Mouse (Mus musculus): ENCODE measurements around the gene Nutf2-ps1.

Nutf2-ps1 gene

DNA sequence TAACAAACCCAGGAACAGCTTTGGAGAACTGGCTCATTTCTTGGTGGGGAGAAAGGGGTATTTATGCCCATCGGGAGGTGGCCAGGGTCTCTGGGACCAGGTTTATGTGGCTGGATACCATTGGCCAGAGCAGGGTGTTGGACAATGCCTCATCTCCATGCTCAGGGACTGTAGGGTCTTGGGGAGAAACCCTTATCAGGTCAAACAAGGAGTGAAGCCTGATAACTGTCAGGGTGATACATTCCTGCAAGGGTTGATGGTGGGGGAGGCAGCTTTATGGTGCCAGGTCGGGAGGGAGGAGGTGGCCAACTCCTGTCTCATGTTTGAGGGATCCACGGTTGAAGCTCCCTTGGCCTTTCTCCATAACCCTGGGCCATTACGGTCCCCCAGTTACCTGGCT lies 17.8 kb downstream of the Nutf2-ps1 start:
- no peak for DNase-seq (ENCODE audit: inconsistent ontology term)

DNA sequence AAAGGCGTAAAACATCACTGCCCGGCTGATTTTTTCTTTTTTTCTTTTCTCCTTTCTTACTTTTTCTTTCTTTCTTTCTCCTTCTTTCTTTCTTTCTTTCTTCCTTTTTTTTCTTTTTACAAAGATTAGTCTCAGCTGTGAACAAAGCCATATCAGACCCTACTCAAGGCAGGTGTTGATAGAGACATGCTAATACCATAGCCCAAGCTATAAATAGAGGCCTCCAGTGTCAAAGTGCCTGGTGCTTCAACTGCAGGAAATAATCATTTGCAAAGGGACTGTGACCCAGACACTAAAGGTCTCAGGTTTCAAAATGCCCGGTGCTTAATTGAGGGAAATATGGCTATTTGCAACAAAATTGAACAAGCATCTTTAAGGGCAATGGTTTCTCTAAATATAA lies 20.3 kb downstream of the Nutf2-ps1 start:
- DNase-seq (ENCODE audit: inconsistent ontology term): no peak

DNA sequence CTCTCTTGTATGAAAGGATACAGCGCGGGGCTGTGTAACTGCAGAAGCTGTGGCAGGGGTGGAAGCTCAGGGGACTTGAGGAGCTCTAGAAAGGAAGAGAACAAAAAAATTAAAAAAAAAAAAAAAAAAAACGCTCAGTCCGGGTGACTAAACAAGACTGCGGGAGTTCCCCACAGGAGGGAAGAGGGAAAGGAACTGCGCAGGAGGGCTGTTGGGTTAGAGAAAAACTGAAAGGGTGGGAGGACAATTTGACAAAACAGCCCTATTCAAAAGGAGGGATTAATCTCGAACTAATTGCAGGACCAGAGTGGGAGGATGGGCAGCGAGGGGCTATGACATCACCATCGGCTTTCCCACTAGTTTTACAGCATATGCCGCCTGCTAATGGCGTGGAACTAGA lies 21.0 kb downstream of the Nutf2-ps1 start:
- DNase-seq (ENCODE audit: inconsistent ontology term): no peak

DNA sequence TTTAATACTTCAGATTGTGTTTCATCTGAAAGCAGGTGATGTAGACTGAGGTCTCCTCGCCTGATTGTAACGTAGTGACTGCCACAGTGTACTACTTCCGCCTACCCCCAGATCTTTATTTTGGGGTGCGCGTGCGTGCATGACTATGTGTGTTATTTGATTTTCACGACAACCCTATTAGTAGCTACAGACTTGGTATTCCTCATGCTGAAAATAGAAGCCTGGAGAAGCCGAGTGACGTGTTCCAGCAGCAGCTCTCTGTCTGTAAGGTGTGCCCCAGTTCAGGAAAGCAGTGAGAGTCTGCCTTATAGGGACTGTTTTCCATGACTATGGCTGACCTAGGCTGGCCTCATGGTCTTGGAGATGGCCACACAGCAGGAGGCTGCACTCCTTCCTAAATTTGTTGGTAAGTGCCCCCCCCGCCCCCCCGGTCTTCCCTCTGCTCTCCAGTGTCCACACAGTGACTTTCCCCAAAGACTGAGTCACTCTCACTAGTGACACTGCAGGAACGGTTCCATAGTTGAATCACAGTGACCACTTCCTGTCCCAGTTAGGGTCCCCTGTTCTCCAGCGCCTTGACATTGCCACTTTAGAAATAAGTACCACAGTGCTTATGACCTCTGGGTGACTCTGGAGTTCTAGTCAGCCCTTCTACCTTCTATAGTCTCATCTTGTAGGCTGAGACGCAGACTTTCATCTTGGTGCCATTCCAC lies 23.1 kb downstream of the Nutf2-ps1 start:
- DNase-seq (ENCODE audit: inconsistent ontology term): no peak

DNA sequence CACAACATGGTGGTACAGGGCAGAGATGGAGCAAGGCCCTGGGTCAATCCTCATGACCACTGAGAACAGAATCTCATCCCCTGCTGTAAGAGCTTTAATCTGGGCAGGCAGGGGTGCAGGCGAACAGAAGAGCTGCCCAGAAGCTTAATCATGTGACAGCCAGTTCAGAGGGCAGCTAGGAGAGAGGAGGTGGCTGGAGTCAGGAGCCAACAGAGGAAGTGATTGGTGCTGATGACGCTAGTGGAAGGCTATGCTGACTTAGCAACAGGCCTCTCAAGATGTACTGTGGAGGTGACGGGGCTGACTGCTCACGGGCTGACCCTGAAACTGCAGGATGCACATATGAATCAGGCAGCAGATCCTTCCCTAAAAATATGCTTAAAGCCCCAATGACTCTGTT lies 24.7 kb downstream of the Nutf2-ps1 start:
- no peak for DNase-seq (ENCODE audit: inconsistent ontology term)

DNA sequence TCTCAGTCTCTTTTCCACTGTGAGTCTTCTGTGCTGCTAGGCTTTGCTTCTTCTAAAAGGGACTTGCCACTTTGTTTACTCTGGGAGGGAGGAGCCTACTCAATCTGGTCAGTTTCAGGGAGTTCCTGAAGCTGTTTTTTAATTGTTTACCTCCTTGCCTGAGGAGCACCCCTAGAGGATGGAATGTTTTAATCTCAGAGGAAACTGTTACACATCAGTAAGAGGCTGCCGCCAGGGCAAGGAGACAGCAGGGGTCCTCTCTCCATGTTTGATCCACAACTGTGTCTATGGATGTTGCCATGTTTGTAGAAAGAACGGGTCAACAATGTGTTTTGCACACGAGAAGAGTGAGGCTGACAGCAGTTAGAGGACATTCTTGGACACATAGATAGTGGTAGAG lies 28.4 kb downstream of the Nutf2-ps1 start:
- DNase-seq (ENCODE audit: inconsistent ontology term): no peak

DNA sequence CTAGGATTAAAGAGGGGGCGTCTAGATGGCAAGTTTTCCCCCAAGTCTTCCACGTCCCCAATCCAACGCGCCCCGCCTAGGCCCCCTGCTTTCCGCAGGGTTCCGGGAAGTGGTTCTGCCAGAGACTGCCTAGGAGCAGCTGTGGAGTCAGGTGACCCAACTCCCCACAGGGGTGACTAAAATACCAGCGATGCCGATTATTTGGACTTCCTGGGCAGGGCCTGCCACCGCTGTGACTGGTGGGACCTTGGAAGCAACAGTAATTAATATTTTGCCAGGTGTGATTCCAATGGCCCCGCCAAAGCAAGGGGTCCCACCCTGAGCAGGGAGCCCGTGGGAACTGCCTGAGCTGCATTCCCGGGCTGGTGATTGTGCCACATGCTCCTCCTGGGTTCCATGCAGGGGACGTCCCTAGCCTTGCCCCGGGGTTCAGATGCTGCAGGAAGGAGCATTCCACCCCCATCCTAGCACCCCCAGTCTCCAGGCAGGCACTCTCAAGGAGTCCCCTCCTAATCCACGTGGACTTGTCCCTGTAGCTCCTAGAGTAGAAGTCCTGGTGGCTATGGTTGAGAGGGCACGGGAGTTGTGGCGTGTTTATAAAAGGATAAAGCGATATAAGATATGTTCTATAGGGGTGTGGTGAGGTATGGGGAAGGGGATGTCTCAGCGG lies 31.5 kb downstream of the Nutf2-ps1 start:
- peak; percentile 64 for DNase-seq (ENCODE audit: inconsistent ontology term)

DNA sequence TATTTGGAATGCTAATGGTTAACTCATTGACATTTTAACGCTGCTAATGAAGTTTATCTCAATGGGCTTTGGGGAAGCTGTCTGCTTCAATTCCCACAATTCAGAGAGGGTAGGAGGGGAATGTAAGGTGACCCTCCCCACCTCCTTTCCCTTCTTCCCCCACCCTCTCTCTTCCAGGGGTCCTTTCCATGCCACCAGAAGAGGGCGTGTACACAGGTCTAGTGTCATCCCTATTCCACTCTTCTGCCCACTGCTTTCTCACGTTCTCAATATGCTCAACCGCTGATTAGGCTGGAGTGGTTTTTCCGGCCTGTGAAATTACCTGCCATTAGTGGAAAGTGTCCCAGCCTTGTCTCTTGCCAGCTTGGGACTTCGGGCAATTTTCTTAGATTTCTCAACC lies 32.0 kb downstream of the Nutf2-ps1 start:
- DNase-seq (ENCODE audit: inconsistent ontology term): no peak

DNA sequence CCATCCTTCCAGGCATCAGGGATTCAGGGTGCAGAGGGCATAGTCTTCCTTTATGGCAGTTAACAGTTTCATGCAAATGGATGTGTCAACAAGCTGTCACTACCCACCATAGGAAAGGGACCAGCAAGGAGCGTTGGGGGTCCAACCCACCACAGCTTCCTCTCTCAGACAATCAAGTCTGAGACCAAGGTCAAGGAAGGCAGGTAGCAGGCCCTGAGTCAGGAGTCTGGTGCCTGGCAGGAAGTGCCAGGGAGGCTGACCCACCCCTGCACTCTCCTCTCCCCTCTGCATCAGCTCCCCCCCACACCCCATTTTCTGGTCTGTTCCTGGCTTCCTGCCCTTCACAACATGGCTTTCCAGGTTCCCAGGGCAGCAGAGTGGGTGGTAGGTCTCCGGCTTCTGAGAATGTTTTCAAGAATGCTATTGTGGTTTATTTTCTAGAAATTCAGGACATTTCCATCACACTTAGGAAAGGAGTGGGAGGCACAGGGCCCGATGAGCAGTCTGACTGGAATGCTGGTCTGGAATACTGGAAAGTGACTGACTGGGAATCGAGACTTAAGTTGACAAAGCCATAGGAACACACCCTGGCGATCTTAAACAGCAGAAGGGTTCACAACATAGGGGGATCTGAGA lies 33.8 kb downstream of the Nutf2-ps1 start:
- DNase-seq (ENCODE audit: inconsistent ontology term): peak; percentile 93

DNA sequence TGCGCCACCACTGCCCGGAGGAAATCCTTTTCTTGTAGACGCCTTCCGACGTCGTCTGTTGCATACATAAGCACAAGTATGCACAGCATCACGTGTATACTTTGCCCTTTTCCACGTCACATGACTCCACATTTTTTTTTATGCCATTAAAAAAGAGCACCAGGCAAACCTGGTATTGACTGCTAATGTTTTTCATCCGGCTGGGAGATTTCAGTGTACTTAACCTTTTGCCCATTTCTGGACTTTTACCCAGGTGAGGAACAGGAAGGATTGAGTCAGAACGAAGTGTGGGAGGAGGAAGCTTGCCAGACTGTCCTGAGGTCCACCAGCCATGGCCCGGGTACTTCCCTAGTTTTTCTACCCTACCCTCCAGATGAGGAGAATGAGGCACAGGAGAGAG lies 34.5 kb downstream of the Nutf2-ps1 start:
- no peak for DNase-seq (ENCODE audit: inconsistent ontology term)

DNA sequence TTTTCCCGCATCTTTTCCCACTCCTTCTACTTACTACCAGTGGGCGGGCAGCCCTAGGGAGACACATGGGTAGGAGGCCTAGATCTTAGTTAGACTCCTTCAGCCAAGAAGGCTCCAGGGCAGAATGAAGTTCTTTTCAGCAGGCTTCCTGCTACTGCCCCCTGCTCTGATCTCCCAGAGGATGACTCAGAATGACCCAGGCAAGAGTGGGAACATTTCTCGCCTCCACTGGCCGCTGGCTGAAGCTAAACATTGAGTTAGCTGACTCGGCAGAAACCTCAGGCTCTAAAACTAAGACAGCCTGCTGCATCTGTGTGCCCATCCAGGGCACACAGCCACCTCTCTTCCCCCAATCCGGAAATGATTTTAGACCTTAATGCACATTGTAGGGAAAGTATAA lies 36.1 kb downstream of the Nutf2-ps1 start:
- DNase-seq (ENCODE audit: inconsistent ontology term): peak; percentile 81

DNA sequence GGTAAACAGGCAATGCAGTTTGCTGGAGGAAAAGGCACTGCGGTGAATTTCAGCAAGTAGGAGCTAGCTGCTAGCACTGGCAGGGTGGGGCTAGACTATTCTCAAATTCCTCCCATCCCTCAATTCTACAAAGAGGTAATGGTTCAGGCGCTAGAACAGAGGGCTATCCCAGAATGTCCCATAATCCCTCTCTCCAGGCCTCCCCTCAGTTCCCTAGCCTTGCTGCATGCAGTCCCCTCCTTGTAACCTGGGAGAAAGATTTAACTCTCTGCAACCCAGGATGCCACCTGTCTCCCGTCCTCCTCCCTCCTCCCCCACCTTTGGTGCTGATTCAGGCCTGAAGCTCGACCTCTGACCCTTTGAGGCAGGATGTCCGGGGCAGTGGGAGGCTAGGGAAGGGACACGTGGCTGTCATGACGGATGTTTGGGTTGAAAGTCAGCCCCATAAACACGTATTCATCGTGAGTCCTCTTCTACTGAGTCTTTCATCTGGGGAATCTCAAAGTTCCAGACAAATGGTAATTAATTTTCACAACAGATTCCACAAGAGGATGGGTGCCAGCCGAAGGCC lies 36.6 kb downstream of the Nutf2-ps1 start:
- no peak for DNase-seq (ENCODE audit: inconsistent ontology term)

DNA sequence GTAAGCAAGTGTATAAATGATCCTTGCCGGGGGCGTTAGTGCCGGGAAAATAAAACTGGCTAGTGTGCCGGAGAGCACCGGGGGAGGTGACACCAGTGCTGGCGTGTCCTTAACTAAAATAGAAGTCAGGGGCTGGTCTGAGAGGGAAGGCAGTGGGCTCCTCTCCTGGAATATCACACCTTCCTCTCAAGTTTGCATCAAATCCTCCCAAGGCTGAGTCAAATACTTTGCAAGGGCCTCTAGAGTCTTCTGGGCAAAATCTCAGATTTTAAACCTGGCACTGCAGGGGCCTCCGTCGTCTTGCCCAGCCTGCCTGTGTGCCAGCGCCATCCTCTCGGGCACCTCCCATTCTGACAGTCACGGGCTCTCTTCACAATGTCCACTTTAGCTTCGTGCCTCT lies 37.9 kb downstream of the Nutf2-ps1 start:
- DNase-seq (ENCODE audit: inconsistent ontology term): no peak

DNA sequence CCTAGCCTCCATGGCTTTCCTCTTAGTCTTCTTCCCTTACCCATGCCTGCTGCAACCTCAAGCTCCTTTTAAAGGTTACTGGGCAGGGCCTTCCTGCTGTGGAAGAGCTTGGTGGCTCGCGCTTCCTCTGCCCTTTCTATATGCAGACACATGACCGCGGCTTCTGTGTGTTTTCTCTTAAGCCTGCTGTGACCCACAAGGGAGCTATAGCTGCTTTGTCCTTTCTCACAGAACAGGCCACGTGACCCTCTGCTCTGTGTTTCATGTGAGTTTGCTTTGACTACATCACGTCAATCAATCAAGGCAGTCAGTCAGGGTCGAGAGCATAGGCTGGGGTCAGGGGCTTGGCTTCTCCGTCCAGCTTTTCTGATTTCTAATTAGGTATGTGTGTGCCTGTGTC lies 41.3 kb downstream of the Nutf2-ps1 start:
- DNase-seq (ENCODE audit: inconsistent ontology term): no peak

DNA sequence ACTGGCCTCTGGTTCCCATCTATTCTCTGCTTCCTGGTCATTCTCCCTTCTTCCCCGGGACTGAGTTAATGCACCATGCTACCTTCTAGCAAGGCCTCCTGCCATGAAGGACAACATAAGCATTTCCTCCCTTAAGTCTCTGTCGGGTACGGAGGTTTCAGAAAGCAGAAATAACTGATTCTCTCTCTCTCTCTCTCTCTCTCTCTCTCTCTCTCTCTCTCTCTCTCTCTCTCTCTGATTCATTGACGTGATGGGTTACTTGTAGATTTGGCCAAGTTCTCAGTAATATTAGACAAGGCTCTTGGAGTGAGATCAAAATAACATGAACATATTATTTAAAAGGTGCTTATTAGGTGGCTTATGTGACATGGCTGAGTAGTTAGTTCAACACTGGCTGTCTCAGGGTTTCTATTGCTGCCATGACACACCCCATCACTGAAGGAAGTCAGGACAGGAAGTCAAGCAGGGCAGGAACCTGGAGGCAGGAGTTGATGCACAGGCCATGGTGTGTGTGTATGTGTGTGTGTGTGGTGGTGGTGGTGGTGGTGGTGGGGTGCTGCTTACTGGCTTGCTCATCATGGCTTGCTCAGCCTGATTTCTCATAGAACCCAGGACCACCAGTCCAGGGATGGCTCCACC lies 43.8 kb downstream of the Nutf2-ps1 start:
- DNase-seq (ENCODE audit: inconsistent ontology term): no peak

DNA sequence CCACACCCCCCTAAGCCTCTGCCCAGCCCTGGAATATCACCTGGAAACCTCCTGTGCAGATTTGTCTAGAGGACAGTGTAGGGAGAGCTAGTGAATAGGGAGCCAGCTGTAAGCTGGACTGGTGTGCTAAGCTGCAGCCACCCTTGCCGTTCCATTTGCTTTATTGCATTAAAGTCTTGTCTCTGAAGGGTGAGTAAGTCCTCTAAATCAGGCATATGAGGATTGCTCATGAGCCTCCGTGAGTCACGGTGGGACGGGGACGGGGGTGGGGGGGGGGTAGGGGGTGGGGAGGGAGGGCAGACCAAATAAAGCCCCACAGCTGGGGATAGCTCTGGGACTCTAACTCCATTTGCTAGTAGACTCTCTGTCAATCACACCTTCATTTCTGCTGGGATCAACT lies 45.3 kb downstream of the Nutf2-ps1 start:
- no peak for DNase-seq (ENCODE audit: inconsistent ontology term)

DNA sequence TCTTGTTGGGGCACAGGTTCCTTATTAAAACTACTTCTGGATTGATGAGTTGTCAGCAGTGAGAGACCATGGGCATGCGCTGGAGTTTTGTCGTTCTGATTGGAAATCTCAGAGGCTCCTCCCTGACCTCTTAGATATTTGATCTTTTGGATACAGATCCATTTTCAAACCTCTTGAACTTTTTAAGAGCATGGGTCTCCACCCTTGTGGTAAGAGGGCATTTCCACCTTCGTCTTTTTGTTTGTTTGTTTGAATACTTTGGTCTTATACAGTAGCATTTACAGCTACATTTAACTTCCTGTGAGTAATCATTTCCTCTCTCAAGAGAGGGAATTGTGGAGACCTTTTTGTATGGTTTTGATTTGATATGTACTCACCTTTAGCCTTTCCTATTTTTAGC lies 49.6 kb downstream of the Nutf2-ps1 start:
- DNase-seq (ENCODE audit: inconsistent ontology term): no peak

DNA sequence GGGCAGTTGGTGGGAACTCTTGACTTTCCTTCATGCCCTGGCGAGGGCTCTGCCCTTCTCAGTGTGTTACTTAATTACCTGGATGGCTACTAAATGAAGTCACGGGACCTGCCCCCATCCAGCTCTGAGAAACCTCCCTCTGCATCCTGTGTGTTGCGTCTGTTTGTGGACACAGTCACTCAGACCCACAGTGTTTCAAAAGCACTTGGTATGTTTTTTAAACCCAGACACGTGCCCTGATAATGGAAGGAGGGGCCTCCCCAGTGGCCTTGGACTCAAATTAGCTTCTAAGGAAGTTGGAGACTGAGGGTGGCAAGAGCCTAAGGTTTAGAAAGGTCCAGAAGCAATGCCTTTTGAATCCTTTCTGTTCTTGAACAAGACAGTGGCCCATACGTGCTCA lies 50.1 kb downstream of the Nutf2-ps1 start:
- DNase-seq (ENCODE audit: inconsistent ontology term): no peak

Data from Muller cell, postnatal 12 days (primary cell).